Mouse (Mus musculus): ENCODE measurements around the gene Ccdc88c. TPM values are rescaled to one million over a fixed set of nuclear protein-coding genes. Genes with fewer than 3 reads are reported as not detected.

Gene Ccdc88c
- polyA plus RNA-seq, 1 experiment from 2014 or later, result 4.3 TPM

GRCm38 (mm10) chr12:100995607-100996377 lies 33.1 kb downstream of the Ccdc88c start:
- H3K9me3 ChIP-seq (replicated peaks; ENCODE audit: control insufficient read depth, low read length), result no peaks in the 10 kb centered on the region
- no peak for ATAC-seq (replicated peaks; ENCODE audit: extremely low read depth, insufficient read depth, low FRiP score)
- H3K27ac ChIP-seq (ENCODE audit: low read length), result no peak overlapping the region
- WGBS, result 61% methylated on average over 16 of the region's 16 CpGs
- no peaks in the 10 kb centered on the region for H3K36me3 ChIP-seq (ENCODE audit: control insufficient read depth, insufficient read depth)
- H3K4me2 ChIP-seq (ENCODE audit: low read depth, low read length), result no peak overlapping the region
- H3K9ac ChIP-seq (ENCODE audit: low read length), result no peak overlapping the region
- H3K4me3 ChIP-seq (ENCODE audit: low read length), result no peak overlapping the region
- peaks cover 19% of the 10 kb centered on the region for H3K4me1 ChIP-seq (ENCODE audit: control insufficient read depth, insufficient read depth, low read length)
- no peaks in the 10 kb centered on the region for H3K27me3 ChIP-seq (ENCODE audit: control insufficient read depth, insufficient read depth, low read length)

GRCm38 (mm10) chr12:100994140-100995015 lies 34.5 kb downstream of the Ccdc88c start:
- ATAC-seq (replicated peaks; ENCODE audit: extremely low read depth, insufficient read depth, low FRiP score), result no peak
- H3K9me3 ChIP-seq (replicated peaks; ENCODE audit: control insufficient read depth, low read length), result no peaks in the 10 kb centered on the region
- no peak overlapping the region for H3K9ac ChIP-seq (ENCODE audit: low read length)
- H3K4me2 ChIP-seq (ENCODE audit: low read depth, low read length), result no peak overlapping the region
- 74% methylated on average over 3 of the region's 3 CpGs for WGBS
- H3K36me3 ChIP-seq (ENCODE audit: control insufficient read depth, insufficient read depth), result no peaks in the 10 kb centered on the region
- H3K27me3 ChIP-seq (ENCODE audit: control insufficient read depth, insufficient read depth, low read length), result no peaks in the 10 kb centered on the region
- H3K4me3 ChIP-seq (ENCODE audit: low read length), result no peak overlapping the region
- H3K27ac ChIP-seq (ENCODE audit: low read length), result no peak overlapping the region
- H3K4me1 ChIP-seq (ENCODE audit: control insufficient read depth, insufficient read depth, low read length), result peaks cover 16% of the 10 kb centered on the region

GRCm38 (mm10) chr12:100993146-100993545 lies 35.7 kb downstream of the Ccdc88c start:
- H3K4me3 ChIP-seq (ENCODE audit: low read length), result no peak overlapping the region
- no peaks in the 10 kb centered on the region for H3K9me3 ChIP-seq (replicated peaks; ENCODE audit: control insufficient read depth, low read length)
- WGBS, result 73% methylated on average over 3 of the region's 3 CpGs
- H3K9ac ChIP-seq (ENCODE audit: low read length), result no peak overlapping the region
- no peaks in the 10 kb centered on the region for H3K36me3 ChIP-seq (ENCODE audit: control insufficient read depth, insufficient read depth)
- H3K4me1 ChIP-seq (ENCODE audit: control insufficient read depth, insufficient read depth, low read length), result peaks cover 4% of the 10 kb centered on the region
- H3K27me3 ChIP-seq (ENCODE audit: control insufficient read depth, insufficient read depth, low read length), result no peaks in the 10 kb centered on the region
- no peak for ATAC-seq (replicated peaks; ENCODE audit: extremely low read depth, insufficient read depth, low FRiP score)
- H3K4me2 ChIP-seq (ENCODE audit: low read depth, low read length), result no peak overlapping the region
- no peak overlapping the region for H3K27ac ChIP-seq (ENCODE audit: low read length)

- no peak for ATAC-seq (replicated peaks; ENCODE audit: extremely low read depth, insufficient read depth, low FRiP score)
- Histone ChIP-seq H3K27ac (ENCODE audit: low read length) (no peak overlapping the region), H3K27me3 (ENCODE audit: control insufficient read depth, insufficient read depth, low read length) (no peaks in the 10 kb centered on the region), H3K9ac (ENCODE audit: low read length) (no peak overlapping the region), H3K4me3 (ENCODE audit: low read length) (no peak overlapping the region), H3K4me1 (ENCODE audit: control insufficient read depth, insufficient read depth, low read length) (no peaks in the 10 kb centered on the region), H3K36me3 (ENCODE audit: control insufficient read depth, insufficient read depth) (no peaks in the 10 kb centered on the region), H3K4me2 (ENCODE audit: low read depth, low read length) (no peak overlapping the region), H3K9me3 (replicated peaks; ENCODE audit: control insufficient read depth, low read length) (no peaks in the 10 kb centered on the region)
- WGBS, result 61% methylated on average over 7 of the region's 7 CpGs
Observed at GRCm38 (mm10) chr12:100992505-100992904, 36.4 kb downstream of the Ccdc88c start.

- WGBS, result 73% methylated on average over 3 of the region's 3 CpGs
- Histone ChIP-seq H3K9me3 (replicated peaks; ENCODE audit: control insufficient read depth, low read length) (no peaks in the 10 kb centered on the region), H3K4me1 (ENCODE audit: control insufficient read depth, insufficient read depth, low read length) (peaks cover 4% of the 10 kb centered on the region; the same call in 1 of the 2 replicates), H3K4me2 (ENCODE audit: low read depth, low read length) (no peak overlapping the region), H3K27ac (ENCODE audit: low read length) (no peak overlapping the region), H3K4me3 (ENCODE audit: low read length) (no peak overlapping the region), H3K9ac (ENCODE audit: low read length) (no peak overlapping the region), H3K27me3 (ENCODE audit: control insufficient read depth, insufficient read depth, low read length) (no peaks in the 10 kb centered on the region), H3K36me3 (ENCODE audit: control insufficient read depth, insufficient read depth) (no peaks in the 10 kb centered on the region)
- ATAC-seq (replicated peaks; ENCODE audit: extremely low read depth, insufficient read depth, low FRiP score), result no peak
Observed at GRCm38 (mm10) chr12:100991119-100991518, 37.7 kb downstream of the Ccdc88c start.

- no peak for ATAC-seq (replicated peaks; ENCODE audit: extremely low read depth, insufficient read depth, low FRiP score)
- Histone ChIP-seq H3K4me1 (ENCODE audit: control insufficient read depth, insufficient read depth, low read length) (peaks cover 4% of the 10 kb centered on the region; the same call in 1 of the 2 replicates), H3K36me3 (ENCODE audit: control insufficient read depth, insufficient read depth) (no peaks in the 10 kb centered on the region), H3K4me3 (ENCODE audit: low read length) (no peak overlapping the region), H3K9me3 (replicated peaks; ENCODE audit: control insufficient read depth, low read length) (no peaks in the 10 kb centered on the region), H3K27me3 (ENCODE audit: control insufficient read depth, insufficient read depth, low read length) (no peaks in the 10 kb centered on the region), H3K27ac (ENCODE audit: low read length) (no peak overlapping the region), H3K4me2 (ENCODE audit: low read depth, low read length) (no peak overlapping the region), H3K9ac (ENCODE audit: low read length) (no peak overlapping the region)
- 57% methylated on average over 12 of the region's 12 CpGs for WGBS
Observed at GRCm38 (mm10) chr12:100990291-100990690, 38.6 kb downstream of the Ccdc88c start.

GRCm38 (mm10) chr12:100989780-100990288 lies 39.0 kb downstream of the Ccdc88c start:
- WGBS, result 59% methylated on average over 4 of the region's 4 CpGs
- no peaks in the 10 kb centered on the region for H3K27me3 ChIP-seq (ENCODE audit: control insufficient read depth, insufficient read depth, low read length)
- no peak overlapping the region for H3K9ac ChIP-seq (ENCODE audit: low read length)
- ATAC-seq (replicated peaks; ENCODE audit: extremely low read depth, insufficient read depth, low FRiP score), result no peak
- peaks cover 4% of the 10 kb centered on the region; the same call in 1 of the 2 replicates for H3K4me1 ChIP-seq (ENCODE audit: control insufficient read depth, insufficient read depth, low read length)
- H3K4me2 ChIP-seq (ENCODE audit: low read depth, low read length), result no peak overlapping the region
- no peaks in the 10 kb centered on the region for H3K36me3 ChIP-seq (ENCODE audit: control insufficient read depth, insufficient read depth)
- H3K27ac ChIP-seq (ENCODE audit: low read length), result no peak overlapping the region
- no peak overlapping the region for H3K4me3 ChIP-seq (ENCODE audit: low read length)
- no peaks in the 10 kb centered on the region for H3K9me3 ChIP-seq (replicated peaks; ENCODE audit: control insufficient read depth, low read length)

- H3K4me1 ChIP-seq (ENCODE audit: control insufficient read depth, insufficient read depth, low read length), result peaks cover 4% of the 10 kb centered on the region; the same call in 1 of the 2 replicates
- WGBS, result 70% methylated on average over 15 of the region's 15 CpGs
- H3K27ac ChIP-seq (ENCODE audit: low read length), result no peak overlapping the region
- H3K4me3 ChIP-seq (ENCODE audit: low read length), result no peak overlapping the region
- no peaks in the 10 kb centered on the region for H3K9me3 ChIP-seq (replicated peaks; ENCODE audit: control insufficient read depth, low read length)
- no peak overlapping the region for H3K4me2 ChIP-seq (ENCODE audit: low read depth, low read length)
- no peaks in the 10 kb centered on the region for H3K36me3 ChIP-seq (ENCODE audit: control insufficient read depth, insufficient read depth)
- no peaks in the 10 kb centered on the region for H3K27me3 ChIP-seq (ENCODE audit: control insufficient read depth, insufficient read depth, low read length)
- H3K9ac ChIP-seq (ENCODE audit: low read length), result no peak overlapping the region
- no peak for ATAC-seq (replicated peaks; ENCODE audit: extremely low read depth, insufficient read depth, low FRiP score)
Observed at GRCm38 (mm10) chr12:100988324-100989130, 40.3 kb downstream of the Ccdc88c start.

All from heart, embryonic 16.5 days (tissue).